Mouse (Mus musculus) gonadal fat pad, adult 2 months (tissue): ENCODE measurements around the gene Gm21627. TPM values are rescaled to one million over a fixed set of nuclear protein-coding genes. Genes with fewer than 3 reads are reported as not detected.
"Not testable (repeated sequence)": the region's sequence is repeated elsewhere in the genome, so short reads cannot be mapped to it uniquely, and the experiment has no call there.

Experiments
- DNase-seq: peaks from one replicate; pipeline ENCODE4 v3.0.0-alpha.2; 2012; ENCODE audit warnings: low read depth
- polyA plus RNA-seq: library from polyadenylated mRNA; depleted of rRNA; stranded (reverse); fragments of >200 nt; gene quantifications from 2 replicates; pipeline ENCODE4 v1.2.3, GENCODE M21; 2012; rRNA removed

The Gm21627 gene
- not detected in 2 replicates for polyA plus RNA-seq

- DNase-seq = not testable (repeated sequence)
These were observed at the start of gene Gm21627 for GRCm38 (mm10) chrY:63228127-63228526. Gene Gm21627, plus strand, starts transcription at chrY:63228427.
